Mouse (Mus musculus): ENCODE measurements around the gene Arid3c. TPM values are rescaled to one million over a fixed set of nuclear protein-coding genes. Genes with fewer than 3 reads are reported as not detected.

The Arid3c gene
- polyA plus RNA-seq, 1 experiment from 2014 or later, result not detected

DNA sequence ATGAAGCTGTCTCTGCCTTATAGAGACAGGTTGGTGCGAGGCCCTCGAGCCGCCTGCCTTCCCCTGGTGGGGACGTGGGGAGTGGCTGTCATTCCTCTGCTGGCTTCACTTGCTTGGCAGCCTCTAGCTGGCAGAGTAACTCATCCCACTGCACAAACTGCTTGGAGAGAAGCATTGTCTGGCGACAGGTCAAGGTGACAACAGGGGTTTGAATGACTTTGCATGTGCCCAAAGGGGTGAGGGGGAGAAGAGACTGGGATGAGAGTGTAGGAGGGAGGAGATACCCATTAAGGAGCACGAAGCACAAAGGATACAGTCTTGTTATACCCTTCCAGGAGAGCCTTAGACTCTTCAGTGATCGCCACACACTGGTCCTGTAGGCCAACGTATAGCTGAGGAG is 15.9 kb downstream of the Arid3c start:
- H3K4me2 ChIP-seq (ENCODE audit: low read depth, severe bottlenecking), result no peak overlapping the region
- no peak for ATAC-seq (ENCODE audit: insufficient number of reproducible peaks, low FRiP score, low TSS enrichment, low read depth)
- H3K9me3 ChIP-seq (ENCODE audit: control insufficient read depth, low read length), result no peaks in the 10 kb centered on the region
- peaks cover 5% of the 10 kb centered on the region; the same call in 1 of the 2 replicates for H3K36me3 ChIP-seq (ENCODE audit: control insufficient read depth, insufficient read depth, low read length)
- H3K4me1 ChIP-seq (ENCODE audit: control insufficient read depth, insufficient read depth, low read length), result peaks cover 23% of the 10 kb centered on the region
- H3K9ac ChIP-seq (ENCODE audit: low read length), result no peak overlapping the region
- no peak overlapping the region for H3K27ac ChIP-seq (replicated peaks; ENCODE audit: low read depth, low read length)
- whole genome bisulfite sequencing, result 75% methylated on average over 8 of the region's 8 CpGs
- no peak overlapping the region for H3K4me3 ChIP-seq (ENCODE audit: low read depth, low read length)
- H3K27me3 ChIP-seq (ENCODE audit: control insufficient read depth, insufficient read depth, low read length), result no peaks in the 10 kb centered on the region
- DNase-seq (ENCODE audit: low spot score), result no peak

DNA sequence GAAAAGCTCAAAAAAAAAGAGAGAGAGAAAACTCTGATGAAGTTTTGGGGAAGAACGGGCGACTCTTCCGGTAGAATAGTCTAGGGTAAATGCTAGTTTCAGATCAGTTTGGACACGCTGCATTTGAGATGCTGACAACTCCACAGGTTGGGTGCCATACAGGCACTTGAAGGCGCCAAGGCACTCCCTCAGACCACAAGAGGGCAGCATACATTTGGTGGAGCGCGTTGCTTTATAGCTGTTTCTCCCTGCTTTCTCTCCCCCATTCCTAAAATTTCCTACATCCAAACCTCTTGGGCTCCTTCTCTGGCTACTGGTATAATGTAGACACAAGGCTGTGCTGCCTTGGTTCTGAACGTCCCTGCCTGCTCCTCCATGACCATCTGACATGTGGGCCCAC is 16.7 kb downstream of the Arid3c start:
- DNase-seq (ENCODE audit: low spot score) (peak; percentile 71), ATAC-seq (ENCODE audit: insufficient number of reproducible peaks, low FRiP score, low TSS enrichment, low read depth) (no peak)
- no peak overlapping the region for H3K4me3 ChIP-seq (ENCODE audit: low read depth, low read length)
- H3K4me2 ChIP-seq (ENCODE audit: low read depth, severe bottlenecking), result peak overlapping the region; percentile 93; the same call in 1 of the 2 replicates
- H3K9me3 ChIP-seq (ENCODE audit: control insufficient read depth, low read length), result no peaks in the 10 kb centered on the region
- 0 out of 2 replicates have a peak, but pooled peaks cover 5% of the 10 kb centered on the region for H3K36me3 ChIP-seq (ENCODE audit: control insufficient read depth, insufficient read depth, low read length)
- H3K27ac ChIP-seq (replicated peaks; ENCODE audit: low read depth, low read length), result no peak overlapping the region
- H3K4me1 ChIP-seq (ENCODE audit: control insufficient read depth, insufficient read depth, low read length), result peaks cover 23% of the 10 kb centered on the region
- no peaks in the 10 kb centered on the region for H3K27me3 ChIP-seq (ENCODE audit: control insufficient read depth, insufficient read depth, low read length)
- no peak overlapping the region for H3K9ac ChIP-seq (ENCODE audit: low read length)
- WGBS, result 17% methylated on average over 8 of the region's 8 CpGs

DNA sequence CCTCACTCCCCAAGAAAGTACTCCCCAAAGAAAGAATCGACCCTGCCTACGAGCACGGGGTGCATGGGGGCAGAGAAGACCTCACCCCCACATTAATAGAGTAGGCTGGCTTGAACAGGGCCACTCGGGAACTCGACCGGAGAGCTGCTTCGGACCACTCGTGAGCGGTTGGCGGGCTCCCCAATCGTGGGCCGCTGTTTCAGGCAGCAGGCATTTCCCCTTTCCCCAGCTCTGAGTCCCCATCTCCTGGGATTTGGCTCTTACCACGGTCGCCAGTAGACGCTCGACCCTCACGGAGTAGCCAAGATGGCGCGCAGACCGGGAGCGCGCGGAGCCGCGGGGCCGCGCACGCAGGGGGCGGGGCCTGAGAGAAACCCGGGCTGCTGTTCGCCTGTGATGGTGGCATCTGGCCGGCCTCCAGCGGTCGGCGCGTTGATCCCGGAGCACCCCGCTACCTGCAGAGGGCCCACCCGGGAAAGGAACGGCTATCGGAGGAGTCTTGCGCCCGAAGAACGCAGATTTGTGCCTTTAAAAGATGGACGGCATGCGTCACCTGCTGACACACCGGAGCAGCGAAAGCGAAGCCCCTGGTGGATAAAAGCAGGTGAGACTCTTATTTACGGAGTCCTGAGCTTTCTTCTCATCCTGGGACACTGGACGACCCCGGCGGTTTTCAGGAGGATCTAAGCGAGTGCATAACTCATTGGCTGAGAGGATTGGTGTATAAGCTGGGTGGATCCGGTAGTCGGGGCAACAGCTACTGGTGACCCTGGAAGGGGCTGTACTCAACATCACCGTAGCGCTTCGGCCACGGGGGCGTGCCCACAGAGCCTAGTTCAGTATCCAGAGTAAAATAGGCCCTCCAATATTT is 17.5 kb downstream of the Arid3c start, which contains the start of gene Rpp25l:
Gene Rpp25l (minus strand): TSS at position 338 of the 871 bp plus-strand sequence.
- peak; percentile 69 for ATAC-seq (ENCODE audit: insufficient number of reproducible peaks, low FRiP score, low TSS enrichment, low read depth)
- H3K9ac ChIP-seq (ENCODE audit: low read length), result peak within 1 kb of the TSS; percentile 93
- no peaks in the 10 kb centered on the region for H3K9me3 ChIP-seq (ENCODE audit: control insufficient read depth, low read length)
- H3K27ac ChIP-seq (replicated peaks; ENCODE audit: low read depth, low read length), result no peak within 1 kb of the TSS; the same call in 1 of the 2 replicates
- 0 out of 2 replicates have a peak, but pooled peaks cover 3% of the 10 kb centered on the region for H3K36me3 ChIP-seq (ENCODE audit: control insufficient read depth, insufficient read depth, low read length)
- peak; percentile 95 for DNase-seq (ENCODE audit: low spot score)
- H3K4me2 ChIP-seq (ENCODE audit: low read depth, severe bottlenecking), result peak within 1 kb of the TSS; percentile 93
- H3K4me1 ChIP-seq (ENCODE audit: control insufficient read depth, insufficient read depth, low read length), result peaks cover 23% of the 10 kb centered on the region
- no peaks in the 10 kb centered on the region for H3K27me3 ChIP-seq (ENCODE audit: control insufficient read depth, insufficient read depth, low read length)
- WGBS, result under 1% methylated on average over 61 of the region's 61 CpGs
- peak within 1 kb of the TSS; percentile 80 for H3K4me3 ChIP-seq (ENCODE audit: low read depth, low read length)

DNA sequence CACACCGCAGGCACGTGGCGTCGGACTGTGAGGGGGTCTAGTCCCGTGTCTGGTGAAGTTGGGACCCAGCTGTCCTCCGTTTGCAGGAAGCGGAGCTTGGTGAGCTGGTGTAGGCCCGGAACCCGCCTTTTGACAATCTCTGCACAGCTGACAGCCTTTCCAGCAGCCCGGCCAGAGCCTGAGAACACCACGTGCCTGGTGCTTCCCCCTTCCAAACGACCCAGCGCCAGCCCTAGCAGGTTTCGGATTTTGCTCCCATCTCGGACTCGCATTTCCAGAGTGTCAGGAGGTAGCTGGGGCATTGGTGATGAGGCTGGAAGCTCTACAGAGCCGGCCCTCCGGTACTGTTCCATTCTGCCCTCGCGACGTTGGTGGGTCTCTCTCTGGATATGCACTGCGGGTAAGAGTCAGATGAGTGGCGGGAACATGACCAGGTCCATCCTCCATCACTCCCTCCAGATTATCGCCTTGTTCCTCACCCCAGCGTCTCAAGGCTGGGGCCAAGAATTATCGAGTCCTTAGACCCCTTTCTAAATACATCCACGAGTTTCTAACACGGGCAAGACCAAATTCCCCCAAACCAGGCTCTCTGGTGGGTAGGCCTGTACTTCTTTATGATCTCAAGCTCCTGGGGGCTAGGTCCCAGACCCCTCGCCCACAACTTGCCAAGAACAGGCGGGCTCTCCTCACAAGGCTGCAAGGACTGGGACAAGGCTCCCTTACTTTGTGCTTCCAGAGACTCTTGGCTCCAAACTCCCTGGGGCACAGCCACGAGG is 18.3 kb downstream of the Arid3c start:
- whole genome bisulfite sequencing, result 47% methylated on average over 31 of the region's 31 CpGs
- no peaks in the 10 kb centered on the region for H3K27me3 ChIP-seq (ENCODE audit: control insufficient read depth, insufficient read depth, low read length)
- 0 out of 2 replicates have a peak, but pooled peaks cover 3% of the 10 kb centered on the region for H3K36me3 ChIP-seq (ENCODE audit: control insufficient read depth, insufficient read depth, low read length)
- H3K4me2 ChIP-seq (ENCODE audit: low read depth, severe bottlenecking), result peak overlapping the region; percentile 93
- peak; percentile 18; the same call in 1 of the 2 replicates for ATAC-seq (ENCODE audit: insufficient number of reproducible peaks, low FRiP score, low TSS enrichment, low read depth)
- DNase-seq (ENCODE audit: low spot score), result no peak
- peaks cover 23% of the 10 kb centered on the region for H3K4me1 ChIP-seq (ENCODE audit: control insufficient read depth, insufficient read depth, low read length)
- peak overlapping the region; percentile 93 for H3K9ac ChIP-seq (ENCODE audit: low read length)
- H3K9me3 ChIP-seq (ENCODE audit: control insufficient read depth, low read length), result no peaks in the 10 kb centered on the region
- peak overlapping the region; percentile 80 for H3K4me3 ChIP-seq (ENCODE audit: low read depth, low read length)
- no peak overlapping the region; the same call in 1 of the 2 replicates for H3K27ac ChIP-seq (replicated peaks; ENCODE audit: low read depth, low read length)

DNA sequence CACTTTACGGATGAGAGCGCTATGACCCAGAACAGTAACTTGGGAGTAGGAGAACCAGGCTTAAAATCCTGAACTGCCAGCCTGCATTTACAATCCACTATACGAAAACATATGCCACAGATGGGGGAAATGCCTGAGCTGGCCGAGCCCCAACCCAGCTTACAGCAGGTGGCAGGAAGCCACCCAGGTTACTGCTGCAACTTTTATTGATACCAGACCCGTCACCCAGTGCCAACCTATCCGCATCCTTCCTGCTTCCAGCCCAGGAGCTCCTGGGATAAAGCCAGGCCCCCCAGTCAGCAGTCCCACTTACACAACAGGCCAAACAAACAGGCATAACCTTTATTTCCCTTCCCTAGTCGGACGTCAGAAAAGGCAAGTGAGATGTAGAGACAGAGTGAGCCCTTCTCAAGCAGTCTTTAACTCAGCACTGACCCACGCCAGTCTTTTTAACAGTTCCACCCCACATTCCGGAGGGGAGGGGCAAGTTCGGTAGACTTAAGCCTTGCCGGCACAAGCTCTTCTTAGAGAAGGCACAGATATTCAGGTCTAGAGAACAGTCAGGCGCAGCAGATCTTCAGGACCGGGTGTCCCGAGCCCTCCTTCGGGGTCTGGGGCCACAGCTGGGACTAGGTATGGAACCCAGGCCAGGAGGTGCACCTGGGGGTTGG is 19.1 kb downstream of the Arid3c start:
- Histone ChIP-seq H3K27me3 (ENCODE audit: control insufficient read depth, insufficient read depth, low read length) (no peaks in the 10 kb centered on the region), H3K36me3 (ENCODE audit: control insufficient read depth, insufficient read depth, low read length) (0 out of 2 replicates have a peak, but pooled peaks cover 3% of the 10 kb centered on the region), H3K27ac (replicated peaks; ENCODE audit: low read depth, low read length) (no peak overlapping the region), H3K9ac (ENCODE audit: low read length) (no peak overlapping the region; the same call in 1 of the 2 replicates), H3K4me3 (ENCODE audit: low read depth, low read length) (peak overlapping the region; percentile 80), H3K4me2 (ENCODE audit: low read depth, severe bottlenecking) (peak overlapping the region; percentile 93), H3K4me1 (ENCODE audit: control insufficient read depth, insufficient read depth, low read length) (peaks cover 21% of the 10 kb centered on the region), H3K9me3 (ENCODE audit: control insufficient read depth, low read length) (no peaks in the 10 kb centered on the region)
- ATAC-seq (ENCODE audit: insufficient number of reproducible peaks, low FRiP score, low TSS enrichment, low read depth) (no peak), DNase-seq (ENCODE audit: low spot score) (no peak)
- WGBS, result 76% methylated on average over 16 of the region's 16 CpGs

DNA sequence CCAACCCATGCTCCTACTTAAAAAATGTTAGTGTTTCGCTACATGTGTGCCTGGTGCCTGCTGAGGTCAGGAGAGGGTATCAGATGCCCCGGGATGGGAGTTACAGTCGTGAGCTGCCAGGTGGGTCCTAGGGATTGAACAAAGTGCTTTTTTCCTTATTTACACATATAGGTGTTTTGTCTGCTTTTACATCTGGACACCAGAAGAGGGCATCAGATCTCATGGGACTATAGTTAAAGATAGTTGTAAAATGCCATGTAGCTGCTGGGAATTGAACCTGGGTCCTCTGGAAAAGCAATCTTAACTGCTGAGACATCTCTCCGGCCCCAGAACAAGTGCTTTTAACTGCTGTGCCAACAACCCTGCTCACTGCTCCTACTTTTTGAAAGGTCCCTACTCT is 20.7 kb downstream of the Arid3c start:
- H3K4me1 ChIP-seq (ENCODE audit: control insufficient read depth, insufficient read depth, low read length), result peaks cover 13% of the 10 kb centered on the region
- peaks cover 7% of the 10 kb centered on the region for H3K27me3 ChIP-seq (ENCODE audit: control insufficient read depth, insufficient read depth, low read length)
- ATAC-seq (ENCODE audit: insufficient number of reproducible peaks, low FRiP score, low TSS enrichment, low read depth) (no peak), DNase-seq (ENCODE audit: low spot score) (no peak)
- H3K9me3 ChIP-seq (ENCODE audit: control insufficient read depth, low read length), result no peaks in the 10 kb centered on the region
- 0 out of 2 replicates have a peak, but pooled peaks cover 3% of the 10 kb centered on the region for H3K36me3 ChIP-seq (ENCODE audit: control insufficient read depth, insufficient read depth, low read length)
- no peak overlapping the region for H3K27ac ChIP-seq (replicated peaks; ENCODE audit: low read depth, low read length)
- WGBS, result 72% methylated on average over 4 of the region's 4 CpGs
- H3K4me3 ChIP-seq (ENCODE audit: low read depth, low read length), result no peak overlapping the region
- no peak overlapping the region for H3K9ac ChIP-seq (ENCODE audit: low read length)
- no peak overlapping the region for H3K4me2 ChIP-seq (ENCODE audit: low read depth, severe bottlenecking)

DNA sequence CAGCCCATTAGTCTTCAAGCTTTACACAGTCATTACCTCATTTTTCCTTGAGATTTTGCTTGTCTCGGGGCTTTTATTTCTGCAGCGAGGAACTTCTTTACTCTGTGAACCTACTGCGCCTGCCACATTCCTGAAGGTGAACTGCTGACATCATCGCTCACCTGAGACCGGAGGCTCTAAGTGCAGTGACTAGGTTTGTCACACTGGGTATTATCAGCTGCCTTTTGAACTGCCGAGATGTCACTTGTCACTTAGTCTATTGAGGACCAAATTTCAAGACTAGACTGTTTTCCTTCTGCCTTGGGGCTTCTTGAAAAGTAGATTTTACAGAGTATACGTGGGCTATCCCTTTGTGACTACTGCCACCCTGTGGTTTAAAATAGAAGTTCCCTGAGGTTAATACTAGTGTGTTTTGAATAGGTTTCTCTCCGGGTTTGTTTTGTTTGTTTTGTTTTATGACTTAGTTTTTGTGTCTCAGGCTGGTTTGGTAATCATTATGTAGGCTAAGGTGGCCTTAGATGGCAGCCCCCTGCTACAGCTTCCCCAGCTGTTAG is 22.7 kb downstream of the Arid3c start:
- peaks cover 15% of the 10 kb centered on the region for H3K4me1 ChIP-seq (ENCODE audit: control insufficient read depth, insufficient read depth, low read length)
- H3K9ac ChIP-seq (ENCODE audit: low read length), result no peak overlapping the region
- ATAC-seq (ENCODE audit: insufficient number of reproducible peaks, low FRiP score, low TSS enrichment, low read depth), result no peak
- no peak for DNase-seq (ENCODE audit: low spot score)
- WGBS, result 41% methylated on average over 8 of the region's 8 CpGs
- no peaks in the 10 kb centered on the region for H3K9me3 ChIP-seq (ENCODE audit: control insufficient read depth, low read length)
- no peak overlapping the region for H3K4me2 ChIP-seq (ENCODE audit: low read depth, severe bottlenecking)
- H3K27ac ChIP-seq (replicated peaks; ENCODE audit: low read depth, low read length), result no peak overlapping the region
- no peak overlapping the region for H3K4me3 ChIP-seq (ENCODE audit: low read depth, low read length)
- H3K36me3 ChIP-seq (ENCODE audit: control insufficient read depth, insufficient read depth, low read length), result 0 out of 2 replicates have a peak, but pooled peaks cover 3% of the 10 kb centered on the region
- H3K27me3 ChIP-seq (ENCODE audit: control insufficient read depth, insufficient read depth, low read length), result peaks cover 11% of the 10 kb centered on the region
